Mouse (Mus musculus): ENCODE measurements around the gene Fibcd1.

Gene Fibcd1

GRCm38 (mm10) chr2:31811086-31811958 is 34.5 kb downstream of the Fibcd1 start:
- no peak for DNase-seq (ENCODE audit: low read depth, low spot score)

- DNase-seq (ENCODE audit: low read depth, low spot score) = no peak
These were observed 35.4 kb downstream of the Fibcd1 start, which contains the start of gene Qrfp for GRCm38 (mm10) chr2:31810444-31810843. Gene Qrfp (minus strand): TSS chr2:31810580.

GRCm38 (mm10) chr2:31809358-31809740 is 36.5 kb downstream of the Fibcd1 start:
- DNase-seq (ENCODE audit: low read depth, low spot score) = no peak

GRCm38 (mm10) chr2:31808410-31809357 is 37.1 kb downstream of the Fibcd1 start:
- DNase-seq (ENCODE audit: low read depth, low spot score) = no peak

- DNase-seq (ENCODE audit: low read depth, low spot score) = no peak
These were observed 39.0 kb downstream of the Fibcd1 start for GRCm38 (mm10) chr2:31806639-31807382.

- no peak for DNase-seq (ENCODE audit: low read depth, low spot score)
These were observed 42.3 kb downstream of the Fibcd1 start for GRCm38 (mm10) chr2:31803480-31803879.

GRCm38 (mm10) chr2:31802811-31803210 is 43.0 kb downstream of the Fibcd1 start:
- DNase-seq (ENCODE audit: low read depth, low spot score) = no peak

- no peak for DNase-seq (ENCODE audit: low read depth, low spot score)
These were observed 44.4 kb downstream of the Fibcd1 start for GRCm38 (mm10) chr2:31801416-31801815.

GRCm38 (mm10) chr2:31796943-31797342 is 48.9 kb downstream of the Fibcd1 start:
- DNase-seq (ENCODE audit: low read depth, low spot score) = no peak

GRCm38 (mm10) chr2:31792611-31793010 is 53.2 kb downstream of the Fibcd1 start:
- no peak for DNase-seq (ENCODE audit: low read depth, low spot score)

- no peak for DNase-seq (ENCODE audit: low read depth, low spot score)
These were observed 54.5 kb downstream of the Fibcd1 start for GRCm38 (mm10) chr2:31791260-31791659.

- no peak for DNase-seq (ENCODE audit: low read depth, low spot score)
These were observed 55.0 kb downstream of the Fibcd1 start for GRCm38 (mm10) chr2:31790728-31791251.

GRCm38 (mm10) chr2:31789215-31789614 is 56.6 kb downstream of the Fibcd1 start:
- no peak for DNase-seq (ENCODE audit: low read depth, low spot score)

GRCm38 (mm10) chr2:31788227-31788626 is 57.6 kb downstream of the Fibcd1 start:
- DNase-seq (ENCODE audit: low read depth, low spot score) = no peak

GRCm38 (mm10) chr2:31787029-31787428 is 58.8 kb downstream of the Fibcd1 start:
- peak; percentile 50 for DNase-seq (ENCODE audit: low read depth, low spot score)

- peak; percentile 35 for DNase-seq (ENCODE audit: low read depth, low spot score)
These were observed 60.7 kb downstream of the Fibcd1 start for GRCm38 (mm10) chr2:31785074-31785473.

GRCm38 (mm10) chr2:31782958-31783602 is 62.7 kb downstream of the Fibcd1 start:
- DNase-seq (ENCODE audit: low read depth, low spot score) = no peak

- no peak for DNase-seq (ENCODE audit: low read depth, low spot score)
These were observed 66.5 kb downstream of the Fibcd1 start for GRCm38 (mm10) chr2:31779258-31779657.

- no peak for DNase-seq (ENCODE audit: low read depth, low spot score)
These were observed 69.3 kb downstream of the Fibcd1 start for GRCm38 (mm10) chr2:31776479-31776878.

- DNase-seq (ENCODE audit: low read depth, low spot score) = no peak
These were observed 74.9 kb downstream of the Fibcd1 start for GRCm38 (mm10) chr2:31770781-31771441.
